31 mouse cellular contexts compared by ENCODE assay signal in the genomic region with DNA sequence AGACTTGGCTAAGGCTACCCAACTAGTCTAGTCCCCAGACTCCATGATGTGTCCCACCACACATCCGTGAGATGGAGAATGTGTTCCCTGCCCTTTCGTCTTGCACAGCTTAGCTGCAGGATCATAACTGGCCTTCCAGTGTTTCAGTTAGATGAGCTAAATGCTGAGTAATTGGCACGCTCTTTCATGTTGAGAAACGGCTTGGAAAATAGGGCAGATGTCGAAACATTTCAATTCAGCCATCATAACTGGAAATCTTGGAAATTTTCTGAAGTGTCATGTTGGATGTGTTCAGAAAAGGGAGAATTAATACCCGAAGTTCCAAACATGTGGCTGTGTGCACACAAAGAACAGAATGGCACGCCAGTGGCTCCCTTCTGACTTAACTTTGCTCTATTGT. TPM values are rescaled to one million over a fixed set of nuclear protein-coding genes. Genes with fewer than 3 reads are reported as not detected.
A peak's percentile ranks its signal among the peaks of the same experiment; 100 is the strongest.
DNase-seq lines count a peak whose midpoint lies in the region; ATAC-seq lines count a peak whose summit lies in the region.
"Had no signal": no experiment of that assay in that cellular context is flagged by ENCODE, and none has a peak within 500 bp of the region (broad histone marks: within the 10 kb centered on the region; RNA-seq: fewer than 3 reads in every experiment).

No protein-coding gene starts in this region.

- no peak for ATAC-seq in heart, embryonic 12.5 days (ENCODE audit: insufficient number of reproducible peaks, low FRiP score)
- ATAC-seq: forebrain, postnatal 0 days; hindbrain, embryonic 16.5 days; intestine, embryonic 15.5 days had no signal

- H3K4me3 ChIP-seq in heart, embryonic 12.5 days = no peak overlapping the region
- H3K4me3 ChIP-seq: embryonic facial prominence, embryonic 15.5 days; heart, embryonic 15.5 days; intestine, embryonic 15.5 days; limb, embryonic 13.5 days; liver, embryonic 15.5 days had no signal

- DNase-seq in adrenal gland, adult 2 months = peak; percentile 66
- DNase-seq in adrenal gland, postnatal 4 days (ENCODE audit: low spot score in 2 of 2) = no peak
- DNase-seq in heart, adult 8-10 months (ENCODE audit: low spot score) = peak; percentile 48
- peak; percentile 80 for DNase-seq in Muller cell, postnatal 12 days (ENCODE audit: inconsistent ontology term)
- peak; percentile 82 for DNase-seq in fibroblast of lung, adult 2 months (ENCODE audit: low read depth)
- DNase-seq in layer of hippocampus, postnatal 25 days (ENCODE audit: extremely low spot score in 1 of 2, low spot score in 1 of 2) = no peak
- DNase-seq in layer of hippocampus, postnatal 14 days (ENCODE audit: low spot score in 2 of 2) = no peak
- DNase-seq: cerebellum, adult 11 months; cerebellum, adult 9-11 months; forebrain, postnatal 0 days; kidney, adult 8-10 months; kidney, postnatal 10 days; midbrain, embryonic 14.5 days; right cerebral cortex, postnatal 14 days; spleen, adult 18-20 months had no signal

- no peaks in the 10 kb centered on the region for H3K9me3 ChIP-seq in heart, embryonic 12.5 days (replicated peaks)
- H3K9me3 ChIP-seq: embryonic facial prominence, embryonic 15.5 days; heart, embryonic 15.5 days; intestine, embryonic 15.5 days; limb, embryonic 13.5 days; liver, embryonic 15.5 days had no signal

- H3K36me3 ChIP-seq in heart, embryonic 12.5 days = no peaks in the 10 kb centered on the region
- H3K36me3 ChIP-seq: embryonic facial prominence, embryonic 15.5 days; heart, embryonic 15.5 days; intestine, embryonic 15.5 days; liver, embryonic 15.5 days had no signal

- no peak overlapping the region for H3K4me2 ChIP-seq in heart, embryonic 12.5 days
- H3K4me2 ChIP-seq: embryonic facial prominence, embryonic 15.5 days; heart, embryonic 15.5 days; intestine, embryonic 15.5 days; limb, embryonic 13.5 days; liver, embryonic 15.5 days had no signal

- peaks cover 26% of the 10 kb centered on the region for H3K4me1 ChIP-seq in heart, embryonic 12.5 days (replicated peaks)
- H3K4me1 ChIP-seq: liver, embryonic 15.5 days had no signal

- peaks cover 22% of the 10 kb centered on the region for H3K27me3 ChIP-seq in heart, embryonic 12.5 days (replicated peaks)
- H3K27me3 ChIP-seq: embryonic facial prominence, embryonic 15.5 days; limb, embryonic 13.5 days had no signal

- H3K27ac ChIP-seq in heart, embryonic 12.5 days (ENCODE audit: poor library complexity, severe bottlenecking) = no peak overlapping the region
- H3K27ac ChIP-seq: embryonic facial prominence, embryonic 15.5 days; heart, embryonic 15.5 days; intestine, embryonic 15.5 days; limb, embryonic 13.5 days; liver, embryonic 15.5 days had no signal

- H3K9ac ChIP-seq in heart, embryonic 12.5 days = no peak overlapping the region
- H3K9ac ChIP-seq: embryonic facial prominence, embryonic 15.5 days; forebrain, postnatal 0 days; heart, embryonic 15.5 days; intestine, embryonic 15.5 days; limb, embryonic 13.5 days; liver, embryonic 15.5 days had no signal

- 84% methylated on average over 7 of the region's 7 CpGs for WGBS in heart, embryonic 12.5 days

RNA-seq across cellular contexts. Expression of a gene that starts 4.7 kb away (rescaled TPM):
- 1 to 10 TPM; 6.3 TPM for total RNA-seq in adrenal gland, adult 2 months (2021)
- 25.4 and 29.5 TPM in 2 replicates for polyA plus RNA-seq in adrenal gland, adult 2 months (2012; rRNA removed)
- 10 to 100 TPM; 13.0 to 16.6 TPM for total RNA-seq in adrenal gland, postnatal 4 days (2021)
- 1 to 10 TPM; 3.3 to 4.4 (median 4.0) TPM for total RNA-seq in heart, adult 8-10 months (2022)
- 14.9 and 17.0 TPM in 2 replicates for polyA plus RNA-seq in heart, embryonic 12.5 days (2016; fragmentation: Nextera tagmentation; extraction: Ambion mirVana)
- total RNA-seq in layer of hippocampus, postnatal 25 days (2021) = 10 to 100 TPM; 27.2 to 30.0 TPM
- 10 to 100 TPM; 36.1 to 39.2 TPM for total RNA-seq in layer of hippocampus, postnatal 14 days (2021)
- total RNA-seq: common myeloid progenitor, adult 5-6 weeks had no signal

RNA-seq across cellular contexts. Expression of a gene that starts 20.1 kb away (rescaled TPM):
- total RNA-seq in adrenal gland, adult 2 months (2021) = not detected
- not detected in 2 replicates for polyA plus RNA-seq in adrenal gland, adult 2 months (2012; rRNA removed)
- not detected for total RNA-seq in adrenal gland, postnatal 4 days (2021)
- not detected for total RNA-seq in heart, adult 8-10 months (2022)
- polyA plus RNA-seq in heart, embryonic 12.5 days (2016; fragmentation: Nextera tagmentation; extraction: Ambion mirVana) = not detected in 2 replicates
- not detected for total RNA-seq in layer of hippocampus, postnatal 25 days (2021)
- total RNA-seq in layer of hippocampus, postnatal 14 days (2021) = not detected
- total RNA-seq: common myeloid progenitor, adult 5-6 weeks; forebrain, postnatal 0 days; hematopoietic stem cell, adult 5-6 weeks; layer of hippocampus, adult 18-20 months; left cerebral cortex, postnatal 25 days; megakaryocyte-erythroid progenitor cell, adult 5-6 weeks had no signal
- polyA plus RNA-seq: embryonic facial prominence, embryonic 15.5 days; forebrain, embryonic 11.5 days; forebrain, postnatal 0 days; heart, embryonic 15.5 days; hindbrain, embryonic 16.5 days; intestine, embryonic 15.5 days; limb, embryonic 13.5 days; liver, embryonic 15.5 days; lung, embryonic 16.5 days; midbrain, embryonic 14.5 days; neural tube, embryonic 11.5 days; thymus, postnatal 0 days had no signal

Comparison
In these comparisons a context has a peak if more than half of its experiments do, and no peak if none do; other contexts are left out.
1. DNase-seq: peak in adrenal gland, adult 2 months (single experiment), heart, adult 8-10 months (single experiment), Muller cell, postnatal 12 days (single experiment) and fibroblast of lung, adult 2 months (single experiment); none in adrenal gland, postnatal 4 days (0 of 2), layer of hippocampus, postnatal 25 days (0 of 2) and layer of hippocampus, postnatal 14 days (0 of 2).